Mouse (Mus musculus) gastrocnemius, postnatal 36 days (tissue): ENCODE measurements at regions not wholly inside any gene's neighbourhood (a gene's known extent, or its start where the extent isn't known, plus 50 kb on each side); places are given as distances from the start of the nearest gene placed in this dataset.

ENCODE experiments used
- DNase-seq, 2 experiments: peaks; one replicate each; pipeline ENCODE4 v3.0.0; 2022
- intact Hi-C: fragments of 180-260 bp; cut with DNase I; formaldehyde crosslinking; loops from one replicate; pipeline ENCODE4 v1.15.1; 2025

DNA sequence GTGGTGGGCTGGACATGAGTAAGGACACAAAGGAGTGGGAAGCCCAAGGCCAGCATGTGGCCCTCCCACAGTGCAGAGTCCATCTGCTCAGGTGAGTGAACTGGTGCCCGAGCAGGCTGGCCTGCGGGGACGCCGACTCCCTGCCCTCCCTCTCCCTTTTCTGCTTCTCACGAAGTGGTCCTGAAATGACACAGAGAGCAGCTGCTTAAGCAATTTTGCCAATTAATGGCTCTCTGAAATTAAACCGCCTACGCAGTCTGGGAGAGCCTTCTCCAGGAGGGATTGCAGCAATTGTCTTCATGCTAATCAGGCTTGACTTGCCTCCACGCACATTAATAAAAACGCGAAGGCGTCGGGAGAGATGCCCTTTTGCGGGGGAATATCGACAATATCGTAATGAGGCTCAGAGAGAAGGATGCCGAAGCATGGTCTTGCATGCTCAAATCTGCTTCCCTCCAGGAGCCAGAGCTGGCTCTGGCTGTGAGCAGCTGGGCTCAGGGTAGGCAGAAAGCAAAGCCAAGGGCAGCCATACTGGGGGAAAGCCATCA is 287.2 kb downstream of the Uaca start:
- DNase-seq = no peak
- intact Hi-C loops = no loop called here

- intact Hi-C loops = no loop called here
- no peak for DNase-seq
Measured at GRCm38 (mm10) chr9:61084655-61085230, 287.4 kb upstream of the Tle3 start.

DNA sequence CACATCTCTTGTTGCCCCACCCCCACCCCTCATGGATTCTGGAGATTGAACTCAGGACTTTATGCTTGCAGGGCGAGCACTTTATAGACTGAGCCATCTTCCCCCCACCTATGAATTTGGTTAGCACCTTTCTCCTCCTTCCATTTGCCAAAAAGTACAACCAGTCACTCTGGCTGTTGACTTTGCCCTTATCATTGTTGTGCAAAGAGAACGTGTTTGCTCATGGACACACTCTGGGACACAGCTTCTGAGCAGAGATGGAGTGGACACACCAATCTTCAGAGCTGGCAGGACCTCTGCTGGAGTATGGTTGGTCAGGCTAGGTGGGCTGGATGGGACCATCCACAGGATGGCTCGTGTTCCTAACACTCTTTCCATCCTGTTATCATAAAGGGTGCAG is 285.1 kb upstream of the Tle3 start:
- intact Hi-C loops = no loop called here
- no peak for DNase-seq

GRCm38 (mm10) chr9:61089066-61089686 is 283.0 kb upstream of the Tle3 start:
- DNase-seq = no peak
- intact Hi-C loops = no loop called here

DNA sequence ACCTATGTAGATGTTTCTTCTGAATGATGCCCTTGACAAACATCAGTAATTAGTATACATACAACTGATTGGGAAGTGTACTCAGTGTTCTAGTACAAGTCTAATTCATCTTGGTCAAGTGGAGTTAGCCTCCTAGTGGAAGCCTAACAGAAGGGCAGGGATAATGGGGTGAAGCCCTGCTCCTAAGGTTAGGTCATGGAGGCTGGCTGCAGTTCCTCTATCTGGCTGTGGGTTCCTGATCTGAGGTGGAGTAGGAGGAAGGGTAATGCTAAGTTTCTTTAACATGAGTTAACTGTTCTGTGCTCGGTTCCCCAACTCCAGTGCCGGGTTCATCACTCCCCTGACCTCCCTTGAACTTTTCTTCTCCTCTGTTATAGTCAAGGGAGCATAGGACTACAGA is 281.1 kb upstream of the Tle3 start:
- intact Hi-C loops = no loop called here
- no peak for DNase-seq

- intact Hi-C loops = no loop called here
- no peak for DNase-seq
Measured at GRCm38 (mm10) chr9:61092834-61093479, 279.2 kb upstream of the Tle3 start.

DNA sequence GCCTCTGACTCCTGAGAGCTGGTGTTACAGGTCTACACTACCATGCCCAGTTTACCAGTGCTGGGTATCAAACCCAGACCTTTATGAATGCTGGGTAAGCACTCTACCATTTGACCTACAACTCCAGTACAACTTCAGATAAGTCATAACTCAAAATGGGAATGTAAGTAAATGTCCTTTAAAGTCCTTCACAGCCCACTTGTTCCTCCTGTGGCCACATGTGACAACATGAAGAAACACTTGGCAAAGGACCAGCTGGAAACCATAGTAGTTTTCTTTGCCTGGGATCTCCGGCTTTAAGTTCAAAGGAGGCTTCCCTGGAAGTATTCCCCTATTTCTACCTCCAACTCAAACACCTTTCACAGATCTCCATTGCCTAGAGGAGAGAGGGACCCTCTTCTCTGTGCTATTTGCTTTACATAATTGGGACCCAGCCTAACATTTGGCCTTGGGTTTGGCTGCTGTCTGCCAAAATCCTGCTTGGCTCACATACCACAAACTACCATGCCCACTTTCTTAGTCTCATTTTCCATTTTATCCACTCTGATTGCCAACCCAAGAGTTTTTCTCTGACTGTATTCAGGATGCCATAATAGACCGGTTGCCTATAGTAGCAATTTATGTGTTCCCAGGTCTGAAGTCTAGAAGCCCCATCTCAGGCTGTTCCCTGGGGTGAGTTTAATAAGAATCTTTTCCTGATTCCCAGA is 276.9 kb upstream of the Tle3 start:
- intact Hi-C loops = no loop called here
- DNase-seq = no peak

GRCm38 (mm10) chr9:61101741-61102450 is 270.3 kb upstream of the Tle3 start:
- intact Hi-C loops = no loop called here
- DNase-seq = no peak

- intact Hi-C loops = no loop called here
- no peak for DNase-seq
Measured at GRCm38 (mm10) chr9:61102451-61103358, 269.5 kb upstream of the Tle3 start.

GRCm38 (mm10) chr9:61105550-61106280 is 266.5 kb upstream of the Tle3 start:
- intact Hi-C loops = no loop called here
- no peak for DNase-seq

DNA sequence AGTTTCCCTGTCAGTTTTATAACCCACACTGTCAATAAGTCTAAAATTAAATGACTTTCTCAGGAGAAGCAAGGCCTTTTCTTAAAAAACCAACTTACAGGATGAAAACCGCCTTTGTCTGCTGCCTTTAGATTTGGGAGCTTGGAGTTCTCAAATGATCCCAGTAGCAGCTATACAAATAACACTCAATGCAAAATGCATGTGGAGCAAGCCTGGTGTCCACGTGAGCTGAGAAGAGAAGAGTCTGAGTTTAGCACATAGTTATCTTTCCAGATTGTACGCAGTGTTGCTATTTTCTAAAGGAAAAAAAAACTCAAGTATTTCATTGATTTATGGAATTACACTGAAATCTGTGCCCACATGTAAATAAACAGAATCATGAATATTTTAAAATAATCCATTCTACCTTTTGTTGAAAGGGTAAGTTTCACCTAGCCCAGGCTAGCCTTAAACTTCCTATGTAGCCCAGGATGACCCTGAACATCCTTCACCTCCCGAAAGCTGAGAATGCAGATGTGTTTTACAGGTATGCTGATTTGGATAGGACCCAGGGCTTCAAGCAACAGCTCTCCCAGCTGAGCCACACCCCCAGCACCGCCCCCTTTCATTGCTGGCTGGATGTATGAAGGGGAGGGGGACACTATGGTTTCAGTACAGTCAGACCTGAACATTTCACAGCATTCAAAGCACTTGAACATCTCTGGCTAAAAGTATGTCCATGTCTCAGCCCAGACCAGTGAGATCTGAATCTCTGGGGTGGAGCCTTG is 262.5 kb upstream of the Tle3 start:
- intact Hi-C loops = no loop called here

GRCm38 (mm10) chr9:61111206-61111605 is 261.0 kb upstream of the Tle3 start:
- intact Hi-C loops = no loop called here
- no peak for DNase-seq

More for the DNA sequence above, 262.5 kb upstream of the Tle3 start:
- no peak for DNase-seq

GRCm38 (mm10) chr9:61111733-61112415 is 260.3 kb upstream of the Tle3 start:
- intact Hi-C loops = no loop called here
- no peak for DNase-seq

GRCm38 (mm10) chr9:61119252-61119651 is 252.9 kb upstream of the Tle3 start:
- intact Hi-C loops = no loop called here

GRCm38 (mm10) chr9:61120531-61120930 is 251.6 kb upstream of the Tle3 start:
- intact Hi-C loops = no loop called here
- no peak for DNase-seq

More at GRCm38 (mm10) chr9:61119252-61119651, 252.9 kb upstream of the Tle3 start:
- DNase-seq = no peak

DNA sequence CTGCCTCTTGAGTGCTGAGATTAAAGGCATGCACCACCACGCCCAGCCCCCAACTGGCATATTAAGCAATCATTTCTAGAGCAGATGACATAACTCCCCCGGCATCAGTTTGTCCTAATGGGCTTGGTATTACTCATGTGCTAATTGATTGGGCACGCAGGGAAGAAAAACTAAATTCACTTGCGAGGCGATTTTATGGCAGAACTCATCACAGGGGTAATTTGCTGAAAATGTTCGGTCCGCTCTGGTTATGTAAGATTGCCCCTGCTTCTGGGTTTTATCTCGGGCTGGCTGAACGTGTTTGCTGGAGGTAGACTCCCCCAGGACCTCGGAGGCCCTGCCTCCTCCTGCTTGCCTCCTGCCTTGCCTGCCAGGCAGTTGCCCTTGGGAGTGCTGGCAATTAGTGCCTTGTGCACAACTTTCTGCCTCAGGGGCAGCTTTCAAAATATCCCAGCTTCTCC is 251.2 kb upstream of the Tle3 start:
- DNase-seq = no peak

GRCm38 (mm10) chr9:61123431-61123830 is 248.7 kb upstream of the Tle3 start:
- DNase-seq = no peak

More for the DNA sequence above, 251.2 kb upstream of the Tle3 start:
- intact Hi-C loops = no loop called here

More at GRCm38 (mm10) chr9:61123431-61123830, 248.7 kb upstream of the Tle3 start:
- intact Hi-C loops = no loop called here
